11 mouse cellular contexts compared by ENCODE assay signal in genomic region chr11:100320701-100321410, GRCm38 (mm10). TPM values are rescaled to one million over a fixed set of nuclear protein-coding genes. Genes with fewer than 3 reads are reported as not detected.
A peak's percentile ranks its signal among the peaks of the same experiment; 100 is the strongest.
DNase-seq lines count a peak whose midpoint lies in the region; ATAC-seq and TF ChIP-seq lines count a peak whose summit lies in the region.
"Not testable (repeated sequence)": the region's sequence is repeated elsewhere in the genome, so short reads cannot be mapped to it uniquely, and the experiment has no call there.
"Had no signal": no experiment of that assay in that cellular context is flagged by ENCODE, and none has a peak within 500 bp of the region (broad histone marks: within the 10 kb centered on the region; RNA-seq: fewer than 3 reads in every experiment).

No protein-coding gene starts in this region.

- H3K4me1 ChIP-seq in G1E (ENCODE audit: insufficient read depth, low read depth, low read length): peaks cover 34% of the 10 kb centered on the region
- H3K4me1 ChIP-seq in embryonic facial prominence, embryonic 14.5 days (ENCODE audit: control insufficient read depth, insufficient read depth, low read length); heart, embryonic 10.5 days; hindbrain, postnatal 0 days (ENCODE audit: insufficient read depth, low read length); limb, embryonic 12.5 days (replicated peaks); lung, embryonic 16.5 days (replicated peaks; ENCODE audit: control insufficient read depth, insufficient read depth, low read length); neural tube, embryonic 12.5 days: not testable (repeated sequence)

- H3K9ac ChIP-seq in embryonic facial prominence, embryonic 14.5 days (ENCODE audit: low read depth, low read length): peak overlapping the region; percentile 99
- H3K9ac ChIP-seq in hindbrain, postnatal 0 days (replicated peaks; ENCODE audit: low read length): peak overlapping the region; percentile 96
- peak overlapping the region; percentile 96 for H3K9ac ChIP-seq in limb, embryonic 12.5 days (replicated peaks)
- H3K9ac ChIP-seq in lung, embryonic 16.5 days (ENCODE audit: low read length): peak overlapping the region; percentile 96
- H3K9ac ChIP-seq in neural tube, embryonic 12.5 days: peak overlapping the region; percentile 93

- H3K9me3 ChIP-seq in G1E (replicated peaks); embryonic facial prominence, embryonic 14.5 days (ENCODE audit: control insufficient read depth, low read length); heart, embryonic 10.5 days; hindbrain, postnatal 0 days (ENCODE audit: low read length); limb, embryonic 12.5 days; lung, embryonic 16.5 days (ENCODE audit: control insufficient read depth, low read length); neural tube, embryonic 12.5 days: not testable (repeated sequence)

- peaks cover 23% of the 10 kb centered on the region for H3K36me3 ChIP-seq in G1E (replicated peaks)
- peaks cover 23% of the 10 kb centered on the region for H3K36me3 ChIP-seq in embryonic facial prominence, embryonic 14.5 days (ENCODE audit: control insufficient read depth, insufficient read depth, low read length)
- peaks cover 23% of the 10 kb centered on the region for H3K36me3 ChIP-seq in heart, embryonic 10.5 days
- not testable (repeated sequence) for H3K36me3 ChIP-seq in hindbrain, postnatal 0 days (ENCODE audit: insufficient read depth, low read length)
- H3K36me3 ChIP-seq in limb, embryonic 12.5 days: peaks cover 21% of the 10 kb centered on the region
- peaks cover 15% of the 10 kb centered on the region for H3K36me3 ChIP-seq in lung, embryonic 16.5 days (ENCODE audit: control insufficient read depth, insufficient read depth, low read length)
- peaks cover 13% of the 10 kb centered on the region for H3K36me3 ChIP-seq in neural tube, embryonic 12.5 days

- not testable (repeated sequence) for TF ChIP-seq CTCF in G1E (IDR thresholded peaks at IDR 0.05; ENCODE audit: low read depth, low read length); hindbrain, postnatal 0 days (IDR thresholded peaks at IDR 0.05; ENCODE audit: low read depth)

- ATAC-seq in G1E (ENCODE audit: extremely low read depth, insufficient number of reproducible peaks, low FRiP score, poor library complexity, severe bottlenecking); embryonic facial prominence, embryonic 14.5 days (ENCODE audit: low read depth); hindbrain, postnatal 0 days; limb, embryonic 12.5 days (ENCODE audit: insufficient number of reproducible peaks, insufficient read depth, low FRiP score, low TSS enrichment, low read depth); lung, embryonic 16.5 days (ENCODE audit: low read depth); neural tube, embryonic 12.5 days (ENCODE audit: low FRiP score, low read depth): not testable (repeated sequence)

- DNase-seq in G1E (ENCODE audit: low spot score); embryonic facial prominence, embryonic 14.5 days (ENCODE audit: low spot score); heart, embryonic 10.5 days (ENCODE audit: low spot score); hindbrain, postnatal 0 days (ENCODE audit: low spot score): not testable (repeated sequence)

- peak overlapping the region; percentile 82 for H3K4me3 ChIP-seq in G1E (ENCODE audit: low read depth, low read length)
- H3K4me3 ChIP-seq in embryonic facial prominence, embryonic 14.5 days (ENCODE audit: low read depth, low read length): peak overlapping the region; percentile 85
- H3K4me3 ChIP-seq in heart, embryonic 10.5 days: peak overlapping the region; percentile 95
- peak overlapping the region; percentile 78 for H3K4me3 ChIP-seq in hindbrain, postnatal 0 days (ENCODE audit: low read length)
- peak overlapping the region; percentile 83 for H3K4me3 ChIP-seq in limb, embryonic 12.5 days (replicated peaks)
- peak overlapping the region; percentile 76 for H3K4me3 ChIP-seq in lung, embryonic 16.5 days (ENCODE audit: low read length)
- H3K4me3 ChIP-seq in neural tube, embryonic 12.5 days: peak overlapping the region; percentile 73

- peak overlapping the region; percentile 99 for H3K27ac ChIP-seq in embryonic facial prominence, embryonic 14.5 days (replicated peaks; ENCODE audit: low read depth, low read length)
- H3K27ac ChIP-seq in heart, embryonic 10.5 days: peak overlapping the region; percentile 99
- H3K27ac ChIP-seq in hindbrain, postnatal 0 days: peak overlapping the region; percentile 99; the same call in 1 of the 2 replicates
- peak overlapping the region; percentile 97; the same call in 1 of the 2 replicates for H3K27ac ChIP-seq in limb, embryonic 12.5 days
- peak overlapping the region; percentile 58; the same call in 1 of the 2 replicates for H3K27ac ChIP-seq in lung, embryonic 16.5 days (ENCODE audit: low read length)
- H3K27ac ChIP-seq in neural tube, embryonic 12.5 days: not testable (repeated sequence)

- 19% methylated on average over 11 of the region's 11 CpGs for WGBS in embryonic facial prominence, embryonic 14.5 days
- WGBS in heart, embryonic 10.5 days: 20% methylated on average over 11 of the region's 11 CpGs
- 19% methylated on average over 11 of the region's 11 CpGs for WGBS in hindbrain, postnatal 0 days
- WGBS in limb, embryonic 12.5 days: 21% methylated on average over 11 of the region's 11 CpGs
- 11% methylated on average over 11 of the region's 11 CpGs for WGBS in lung, embryonic 16.5 days
- 19% methylated on average over 11 of the region's 11 CpGs for WGBS in neural tube, embryonic 12.5 days

- H3K4me2 ChIP-seq in embryonic facial prominence, embryonic 14.5 days (ENCODE audit: low read depth, low read length): peak overlapping the region; percentile 68
- H3K4me2 ChIP-seq in hindbrain, postnatal 0 days (ENCODE audit: low read depth, low read length): peak overlapping the region; percentile 77
- H3K4me2 ChIP-seq in limb, embryonic 12.5 days: peak overlapping the region; percentile 81
- peak overlapping the region; percentile 84 for H3K4me2 ChIP-seq in lung, embryonic 16.5 days (ENCODE audit: low read depth, low read length)
- peak overlapping the region; percentile 73 for H3K4me2 ChIP-seq in neural tube, embryonic 12.5 days (replicated peaks)

- H3K27me3 ChIP-seq in G1E (ENCODE audit: insufficient read depth, low read length); embryonic facial prominence, embryonic 14.5 days (replicated peaks; ENCODE audit: control insufficient read depth, insufficient read depth, low read length); heart, embryonic 10.5 days (ENCODE audit: insufficient read depth, poor library complexity, severe bottlenecking); hindbrain, postnatal 0 days (ENCODE audit: insufficient read depth, low read length); limb, embryonic 12.5 days; lung, embryonic 16.5 days (ENCODE audit: control insufficient read depth, insufficient read depth, low read depth, low read length); neural tube, embryonic 12.5 days (replicated peaks): not testable (repeated sequence)

RNA-seq across cellular contexts. Expression of gene Eif1, which starts 1.2 kb away (rescaled TPM):
- 916 and 1,324 TPM in 2 replicates for total RNA-seq in G1E (2014; fragmentation: Nextera tagmentation)
- 235 and 344 TPM in 2 replicates for total RNA-seq in G1E (2017)
- 514 and 548 TPM in 2 replicates for polyA plus RNA-seq in G1E (2012)
- 1,802 and 1,879 TPM in 2 replicates for polyA plus RNA-seq in embryonic facial prominence, embryonic 14.5 days (2014; fragmentation: Nextera tagmentation; extraction: Ambion mirVana)
- 1,444 and 1,503 TPM in 2 replicates for polyA plus RNA-seq in heart, embryonic 10.5 days (2016; fragmentation: Nextera tagmentation; extraction: Ambion mirVana)
- total RNA-seq in hindbrain, postnatal 0 days (2014; rRNA removed): 74.1 and 76.5 TPM in 2 replicates
- 1,309 and 1,318 TPM in 2 replicates for polyA plus RNA-seq in hindbrain, postnatal 0 days (2015; fragmentation: Nextera tagmentation; extraction: Ambion mirVana)
- polyA plus RNA-seq in limb, embryonic 12.5 days (2016; fragmentation: Nextera tagmentation; extraction: Ambion mirVana): 1,407 and 1,429 TPM in 2 replicates
- polyA plus RNA-seq in lung, embryonic 16.5 days (2015; fragmentation: Nextera tagmentation; extraction: Ambion mirVana): 1,740 and 1,854 TPM in 2 replicates
- polyA plus RNA-seq in neural tube, embryonic 12.5 days (2016; fragmentation: Nextera tagmentation; extraction: Ambion mirVana): 1,410 and 1,478 TPM in 2 replicates

RNA-seq across cellular contexts. Expression of gene Gast, which starts 13.4 kb away (rescaled TPM):
- total RNA-seq in G1E (2014; fragmentation: Nextera tagmentation) (not detected in 2 replicates), G1E (2017) (not detected in 2 replicates)
- polyA plus RNA-seq in G1E (2012): not detected in 2 replicates
- polyA plus RNA-seq in embryonic facial prominence, embryonic 14.5 days (2014; fragmentation: Nextera tagmentation; extraction: Ambion mirVana): 1.0 and 1.1 TPM in 2 replicates
- not detected in 2 replicates for polyA plus RNA-seq in heart, embryonic 10.5 days (2016; fragmentation: Nextera tagmentation; extraction: Ambion mirVana)
- total RNA-seq in hindbrain, postnatal 0 days (2014; rRNA removed): not detected in 2 replicates
- 0.45 and 0.73 TPM in 2 replicates for polyA plus RNA-seq in hindbrain, postnatal 0 days (2015; fragmentation: Nextera tagmentation; extraction: Ambion mirVana)
- polyA plus RNA-seq in limb, embryonic 12.5 days (2016; fragmentation: Nextera tagmentation; extraction: Ambion mirVana): not detected in 2 replicates
- polyA plus RNA-seq in lung, embryonic 16.5 days (2015; fragmentation: Nextera tagmentation; extraction: Ambion mirVana): not detected in 2 replicates
- polyA plus RNA-seq in neural tube, embryonic 12.5 days (2016; fragmentation: Nextera tagmentation; extraction: Ambion mirVana): not detected in 2 replicates
- total RNA-seq: adrenal gland, postnatal 25 days; layer of hippocampus, postnatal 25 days had no signal
- polyA plus RNA-seq: gonadal fat pad, adult 2 months; Patski had no signal

RNA-seq across cellular contexts. Expression of gene Hap1, which starts 35.1 kb away (rescaled TPM):
- total RNA-seq in G1E (2014; fragmentation: Nextera tagmentation) (not detected in 2 replicates), G1E (2017) (0.05 TPM in 1 of 2 replicates, not detected in the other)
- polyA plus RNA-seq in G1E (2012): not detected in 2 replicates
- 3.2 and 4.4 TPM in 2 replicates for polyA plus RNA-seq in embryonic facial prominence, embryonic 14.5 days (2014; fragmentation: Nextera tagmentation; extraction: Ambion mirVana)
- polyA plus RNA-seq in heart, embryonic 10.5 days (2016; fragmentation: Nextera tagmentation; extraction: Ambion mirVana): 5.1 and 8.4 TPM in 2 replicates
- total RNA-seq in hindbrain, postnatal 0 days (2014; rRNA removed): 530 and 555 TPM in 2 replicates
- polyA plus RNA-seq in hindbrain, postnatal 0 days (2015; fragmentation: Nextera tagmentation; extraction: Ambion mirVana): 344 and 395 TPM in 2 replicates
- polyA plus RNA-seq in limb, embryonic 12.5 days (2016; fragmentation: Nextera tagmentation; extraction: Ambion mirVana): 1.5 and 2.1 TPM in 2 replicates
- 19.2 and 19.7 TPM in 2 replicates for polyA plus RNA-seq in lung, embryonic 16.5 days (2015; fragmentation: Nextera tagmentation; extraction: Ambion mirVana)
- polyA plus RNA-seq in neural tube, embryonic 12.5 days (2016; fragmentation: Nextera tagmentation; extraction: Ambion mirVana): 39.9 and 42.0 TPM in 2 replicates

RNA-seq across cellular contexts. Expression of gene Krt42, which starts 51.2 kb away (rescaled TPM):
- total RNA-seq in G1E (2014; fragmentation: Nextera tagmentation): not detected in 2 replicates
- total RNA-seq in G1E (2017): 0.11 TPM in 1 of 2 replicates, not detected in the other
- polyA plus RNA-seq in G1E (2012): not detected in 2 replicates
- polyA plus RNA-seq in embryonic facial prominence, embryonic 14.5 days (2014; fragmentation: Nextera tagmentation; extraction: Ambion mirVana): 0.22 TPM in 1 of 2 replicates, not detected in the other
- not detected in 2 replicates for polyA plus RNA-seq in heart, embryonic 10.5 days (2016; fragmentation: Nextera tagmentation; extraction: Ambion mirVana)
- total RNA-seq in hindbrain, postnatal 0 days (2014; rRNA removed): not detected in 2 replicates
- 0.23 TPM in 1 of 2 replicates, not detected in the other for polyA plus RNA-seq in hindbrain, postnatal 0 days (2015; fragmentation: Nextera tagmentation; extraction: Ambion mirVana)
- polyA plus RNA-seq in limb, embryonic 12.5 days (2016; fragmentation: Nextera tagmentation; extraction: Ambion mirVana): not detected in 2 replicates
- polyA plus RNA-seq in lung, embryonic 16.5 days (2015; fragmentation: Nextera tagmentation; extraction: Ambion mirVana): not detected in 2 replicates
- not detected in 2 replicates for polyA plus RNA-seq in neural tube, embryonic 12.5 days (2016; fragmentation: Nextera tagmentation; extraction: Ambion mirVana)
- total RNA-seq: adrenal gland, postnatal 25 days; layer of hippocampus, postnatal 25 days had no signal
- polyA plus RNA-seq: gonadal fat pad, adult 2 months had no signal
